Mouse (Mus musculus): ENCODE measurements around the gene Apbb1.

- TF ChIP-seq TAL1 (IDR thresholded peaks at IDR 0.05; ENCODE audit: low read length) (no peak), GATA1 (IDR thresholded peaks at IDR 0.05; ENCODE audit: low read length) (no peak)
Measured at GRCm38 (mm10) chr7:105520201-105520600, 61.3 kb downstream of the Apbb1 start.

Data from erythroblast, embryonic 14.5 days (primary cell).